Mouse (Mus musculus): ENCODE results near the gene Zfhx2.

- TF ChIP-seq CTCF (IDR thresholded peaks at IDR 0.05; ENCODE audit: low read depth) (no peak), EP300 (optimal IDR thresholded peaks at IDR 0.05) (no peak)
These were observed 63.7 kb downstream of the Zfhx2 start for GRCm38 (mm10) chr14:55028333-55028835.
